Mouse (Mus musculus): Measurements from ENCODE around the gene Jmjd1c. TPM values are rescaled to one million over a fixed set of nuclear protein-coding genes. Genes with fewer than 3 reads are reported as not detected.

The Jmjd1c gene
- polyA plus RNA-seq, 1 experiment: 10.3 TPM

GRCm38 (mm10) chr10:67107017-67107761 lies 11.3 kb downstream of the Jmjd1c start:
- no peak for TF ChIP-seq GATA1 (IDR thresholded peaks at IDR 0.05; ENCODE audit: low read length)

DNA sequence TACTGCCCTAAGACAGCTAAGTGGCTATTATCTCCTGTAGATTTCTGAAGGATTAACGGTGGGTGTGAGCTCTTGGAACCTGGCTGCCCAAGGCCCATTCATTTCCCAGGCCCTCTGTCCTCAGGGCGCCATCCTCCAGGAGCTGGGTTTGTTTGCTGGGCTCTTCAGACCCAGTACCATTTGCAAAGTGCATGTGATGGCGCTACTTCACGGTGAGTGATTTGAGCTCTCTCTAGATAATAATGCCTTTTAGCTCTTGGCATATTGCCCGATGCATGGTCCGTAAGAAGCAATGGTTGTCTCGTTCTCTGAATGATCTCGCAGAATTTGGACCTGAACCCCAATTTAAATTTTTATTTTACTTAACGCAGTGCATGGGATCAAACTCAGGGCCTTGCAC lies 12.2 kb downstream of the Jmjd1c start:
- TF ChIP-seq GATA1 (IDR thresholded peaks at IDR 0.05; ENCODE audit: low read length): no peak

DNA sequence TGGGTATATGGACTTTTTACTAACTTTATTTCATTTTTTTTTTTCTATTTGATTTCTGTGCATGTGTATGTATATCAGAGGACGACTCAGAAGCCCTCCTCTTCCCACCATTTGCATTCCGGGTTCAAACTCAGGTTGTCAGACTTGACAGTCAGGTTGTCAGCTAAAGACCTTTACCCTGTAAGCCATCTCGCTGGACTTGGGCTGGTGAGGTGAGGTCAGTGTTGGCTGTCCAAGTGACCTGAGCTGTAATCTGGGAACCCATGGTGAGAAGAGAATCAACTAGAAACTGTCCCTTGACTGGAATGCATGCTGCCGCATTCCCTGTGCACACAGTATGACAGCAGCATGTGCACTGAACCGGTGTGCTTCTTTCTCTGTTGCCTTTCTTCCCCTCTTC lies 13.7 kb downstream of the Jmjd1c start:
- TF ChIP-seq GATA1 (IDR thresholded peaks at IDR 0.05; ENCODE audit: low read length): no peak

DNA sequence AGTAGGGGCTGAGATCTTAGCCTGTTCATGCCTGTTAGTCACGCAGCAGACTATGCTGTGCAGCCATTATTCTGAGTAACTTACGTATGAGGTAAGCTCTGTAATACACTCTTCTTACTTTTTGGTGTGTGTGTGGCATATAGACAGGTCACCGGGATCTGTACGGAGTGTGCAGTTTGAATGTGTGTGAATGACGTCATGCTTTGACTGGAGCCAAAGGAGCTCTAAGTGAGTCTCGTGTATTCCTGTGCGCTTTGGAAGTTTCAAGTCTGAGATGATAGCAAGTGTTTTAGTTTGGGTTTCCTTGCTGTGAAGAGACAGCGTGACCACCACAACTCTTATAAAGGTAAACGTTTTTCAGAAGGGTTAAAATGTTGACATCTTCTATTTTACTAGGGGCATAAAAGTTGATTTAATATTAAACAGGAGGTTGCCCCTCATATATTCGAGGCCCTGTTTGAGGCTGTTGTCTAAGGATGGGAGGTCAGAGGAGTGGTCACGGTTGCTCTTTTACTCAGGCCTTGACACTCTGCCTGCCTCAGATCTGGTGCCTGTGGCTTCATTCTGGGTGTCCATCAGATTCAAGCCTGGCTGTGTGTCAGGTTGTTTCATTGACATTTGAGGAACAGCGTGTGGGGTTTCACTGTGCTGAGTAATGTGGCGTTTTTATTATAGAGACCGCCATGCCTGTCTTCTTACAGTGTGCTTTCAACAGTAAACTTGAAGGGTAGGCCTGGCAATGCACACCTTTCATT lies 15.3 kb downstream of the Jmjd1c start:
- TF ChIP-seq GATA1 (IDR thresholded peaks at IDR 0.05; ENCODE audit: low read length): no peak

DNA sequence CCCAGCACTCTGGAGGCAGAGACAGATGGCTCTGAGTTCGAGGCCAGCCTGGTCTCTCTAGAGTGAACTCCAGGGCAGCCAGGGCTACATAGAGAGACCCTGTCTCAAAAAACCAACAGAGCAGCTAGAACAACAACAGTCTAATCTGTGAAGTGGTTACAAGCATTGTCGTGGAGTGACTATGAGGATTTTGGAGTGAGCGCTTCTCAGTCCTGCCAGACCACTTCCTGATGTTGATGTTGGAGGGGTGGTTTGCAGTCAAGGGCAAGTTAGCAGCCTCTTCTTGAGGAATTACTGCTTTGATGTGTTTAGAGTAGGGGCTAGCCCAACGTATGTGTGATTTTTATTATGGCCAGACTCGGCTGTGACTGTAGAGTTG lies 15.9 kb downstream of the Jmjd1c start:
- TF ChIP-seq GATA1 (IDR thresholded peaks at IDR 0.05; ENCODE audit: low read length): no peak

GRCm38 (mm10) chr10:67113833-67114232 lies 17.9 kb downstream of the Jmjd1c start:
- no peak for TF ChIP-seq GATA1 (IDR thresholded peaks at IDR 0.05; ENCODE audit: low read length)

GRCm38 (mm10) chr10:67115115-67115514 lies 19.2 kb downstream of the Jmjd1c start:
- TF ChIP-seq GATA1 (IDR thresholded peaks at IDR 0.05; ENCODE audit: low read length): no peak

DNA sequence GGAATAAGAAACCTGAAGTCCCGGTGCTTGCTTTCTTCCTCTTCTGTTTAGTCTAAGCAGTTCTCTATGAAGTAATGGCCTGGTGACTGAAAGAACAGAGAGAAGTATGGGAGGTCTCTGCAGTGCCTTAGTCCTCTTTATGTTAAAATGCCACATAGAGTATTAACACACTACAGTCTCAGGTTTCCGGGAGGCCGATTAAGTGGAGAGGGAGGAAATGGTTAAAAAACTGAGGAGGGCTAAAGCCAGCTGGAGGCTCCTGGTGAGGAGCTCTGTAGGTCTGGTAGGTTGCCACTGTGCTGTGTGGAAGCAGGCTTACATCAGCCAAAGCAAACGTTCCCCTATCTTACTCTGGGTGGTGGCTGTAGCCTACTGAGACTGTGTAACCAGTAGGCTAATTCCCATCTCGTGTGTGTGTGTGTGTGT lies 19.8 kb downstream of the Jmjd1c start:
- no peak for TF ChIP-seq GATA1 (IDR thresholded peaks at IDR 0.05; ENCODE audit: low read length)

GRCm38 (mm10) chr10:67116251-67116650 lies 20.3 kb downstream of the Jmjd1c start:
- no peak for TF ChIP-seq GATA1 (IDR thresholded peaks at IDR 0.05; ENCODE audit: low read length)

GRCm38 (mm10) chr10:67119291-67119690 lies 23.4 kb downstream of the Jmjd1c start:
- no peak for TF ChIP-seq GATA1 (IDR thresholded peaks at IDR 0.05; ENCODE audit: low read length)

DNA sequence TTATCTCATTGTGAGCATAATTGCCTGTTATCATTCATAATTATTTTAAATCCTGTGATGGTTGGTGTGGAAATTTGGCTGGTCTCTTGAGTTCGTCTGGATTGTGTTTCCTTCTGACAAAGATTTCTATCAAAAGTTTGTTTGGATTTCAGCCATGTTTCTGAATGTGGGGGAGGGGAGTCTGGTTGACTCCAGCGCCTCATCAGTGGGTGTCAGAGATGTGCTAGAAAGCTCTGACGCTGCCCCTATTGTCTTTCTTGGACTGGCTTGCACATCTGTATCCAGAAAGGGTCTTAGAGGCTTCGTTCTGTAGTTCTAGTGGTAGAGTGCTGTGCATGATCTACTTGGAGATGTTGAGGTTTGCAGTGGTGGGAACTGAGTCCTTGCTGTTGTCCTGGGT lies 24.3 kb downstream of the Jmjd1c start:
- TF ChIP-seq GATA1 (IDR thresholded peaks at IDR 0.05; ENCODE audit: low read length): no peak

DNA sequence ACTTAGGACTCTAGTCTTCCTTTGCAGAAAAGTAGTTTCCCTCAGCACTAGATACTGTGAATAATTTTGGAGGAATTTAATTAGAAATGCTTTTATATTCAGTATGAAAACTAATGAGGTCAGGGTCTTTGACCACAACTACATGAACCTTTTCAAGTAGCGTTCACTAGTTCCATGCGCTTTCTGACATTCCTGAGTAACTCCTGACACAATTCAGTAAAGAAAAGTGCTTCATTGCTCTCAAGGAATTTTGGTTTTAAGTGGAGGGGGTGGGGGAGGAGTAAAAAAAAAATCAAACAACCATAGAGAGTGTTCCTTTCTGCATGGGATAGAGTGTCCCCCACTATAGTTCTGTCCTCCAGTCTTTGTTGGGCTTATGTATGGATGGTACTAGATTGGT lies 24.7 kb downstream of the Jmjd1c start:
- no peak for TF ChIP-seq GATA1 (IDR thresholded peaks at IDR 0.05; ENCODE audit: low read length)

DNA sequence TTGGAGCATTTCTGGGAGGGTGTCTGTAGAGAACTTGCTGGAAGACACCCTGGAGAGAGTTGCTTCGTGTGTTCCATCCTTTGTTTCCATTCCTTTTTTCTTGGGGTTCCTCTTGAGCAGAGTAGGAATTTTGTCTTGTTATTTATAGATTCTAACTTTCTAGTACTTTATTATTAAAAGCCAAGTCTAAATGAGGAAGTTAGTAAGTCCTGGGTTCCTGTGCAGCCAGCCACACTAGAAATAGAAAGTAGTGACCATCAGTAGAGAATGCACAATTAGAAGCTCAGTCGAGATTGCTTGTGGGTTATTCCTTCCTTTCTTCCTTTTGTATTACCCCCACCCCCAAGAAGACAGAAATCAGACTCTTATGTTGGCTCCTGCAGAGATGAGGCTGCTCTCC lies 27.8 kb downstream of the Jmjd1c start:
- TF ChIP-seq GATA1 (IDR thresholded peaks at IDR 0.05; ENCODE audit: low read length): no peak

GRCm38 (mm10) chr10:67124156-67124555 lies 28.2 kb downstream of the Jmjd1c start:
- no peak for TF ChIP-seq GATA1 (IDR thresholded peaks at IDR 0.05; ENCODE audit: low read length)

DNA sequence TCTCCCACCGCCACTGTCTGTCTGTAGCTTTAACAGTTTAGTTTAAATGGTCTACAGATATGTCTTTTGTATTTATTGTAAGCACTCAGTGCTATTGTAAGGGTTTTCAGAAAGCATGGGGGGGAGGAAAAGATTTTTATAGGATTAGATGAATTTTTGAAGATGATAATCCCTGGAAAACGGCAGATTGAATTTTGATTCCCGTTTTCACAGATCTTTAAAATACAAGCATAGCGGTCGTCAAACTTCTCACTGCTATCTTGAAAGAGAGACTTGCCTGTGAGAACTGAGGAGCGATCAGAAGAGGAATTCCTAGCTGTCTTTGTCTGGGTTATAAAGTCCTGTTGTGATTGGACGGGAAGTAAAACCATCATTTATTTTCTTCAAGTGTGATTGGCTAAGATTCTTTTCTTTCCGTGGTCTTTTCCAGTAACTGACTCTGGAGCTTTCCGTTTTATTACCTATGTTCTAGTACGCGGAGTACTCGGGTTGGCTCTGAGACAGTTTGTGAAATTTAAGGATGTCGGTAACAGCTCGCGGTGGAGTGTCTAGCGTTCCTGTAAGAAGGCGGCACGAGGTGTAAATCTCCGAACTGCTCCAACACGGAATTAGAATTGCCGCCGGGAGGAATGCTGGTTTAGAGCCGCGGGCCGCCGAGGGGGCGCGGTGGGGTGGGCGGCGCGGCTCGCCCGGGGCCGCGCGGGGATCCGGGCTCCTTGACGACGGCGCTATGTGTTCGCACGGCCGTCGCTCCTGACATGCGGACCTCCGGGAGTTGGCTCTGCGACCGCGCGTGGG lies 30.3 kb downstream of the Jmjd1c start:
- no peak for TF ChIP-seq GATA1 (IDR thresholded peaks at IDR 0.05; ENCODE audit: low read length)
